Mouse (Mus musculus): Measurements from ENCODE around the gene Dll1. TPM values are rescaled to one million over a fixed set of nuclear protein-coding genes. Genes with fewer than 3 reads are reported as not detected.

Gene Dll1
- polyA plus RNA-seq, 1 experiment from 2014 or later = 59.6 TPM

- Histone ChIP-seq H3K27me3 (ENCODE audit: control insufficient read depth, insufficient read depth, low read length) (0 out of 2 replicates have a peak, but pooled peaks cover 3% of the 10 kb centered on the region), H3K9me3 (ENCODE audit: control insufficient read depth, low read length) (no peaks in the 10 kb centered on the region), H3K4me3 (ENCODE audit: low read depth, low read length) (no peak overlapping the region), H3K36me3 (ENCODE audit: control insufficient read depth, insufficient read depth, low read length) (no peaks in the 10 kb centered on the region), H3K4me1 (replicated peaks; ENCODE audit: control insufficient read depth, insufficient read depth, low read length) (no peaks in the 10 kb centered on the region), H3K27ac (ENCODE audit: low read depth, low read length) (no peak overlapping the region), H3K4me2 (replicated peaks; ENCODE audit: low read depth, low read length) (no peak overlapping the region), H3K9ac (ENCODE audit: low read depth, low read length) (no peak overlapping the region)
- 94% methylated on average over 5 of the region's 5 CpGs for WGBS
- DNase-seq (ENCODE audit: low spot score) (no peak), ATAC-seq (ENCODE audit: low FRiP score) (no peak)
Observed at GRCm38 (mm10) chr17:15356526-15356925, 20.1 kb downstream of the Dll1 start.

GRCm38 (mm10) chr17:15355072-15355471 is 21.6 kb downstream of the Dll1 start:
- no peak for ATAC-seq (ENCODE audit: low FRiP score)
- 0 out of 2 replicates have a peak, but pooled peaks cover 3% of the 10 kb centered on the region for H3K27me3 ChIP-seq (ENCODE audit: control insufficient read depth, insufficient read depth, low read length)
- no peaks in the 10 kb centered on the region for H3K9me3 ChIP-seq (ENCODE audit: control insufficient read depth, low read length)
- H3K36me3 ChIP-seq (ENCODE audit: control insufficient read depth, insufficient read depth, low read length) = no peaks in the 10 kb centered on the region
- WGBS = 86% methylated on average over 3 of the region's 3 CpGs
- no peak overlapping the region for H3K27ac ChIP-seq (ENCODE audit: low read depth, low read length)
- DNase-seq (ENCODE audit: low spot score) = no peak
- no peak overlapping the region for H3K9ac ChIP-seq (ENCODE audit: low read depth, low read length)
- H3K4me3 ChIP-seq (ENCODE audit: low read depth, low read length) = no peak overlapping the region
- no peaks in the 10 kb centered on the region for H3K4me1 ChIP-seq (replicated peaks; ENCODE audit: control insufficient read depth, insufficient read depth, low read length)
- no peak overlapping the region for H3K4me2 ChIP-seq (replicated peaks; ENCODE audit: low read depth, low read length)

- no peaks in the 10 kb centered on the region for H3K9me3 ChIP-seq (ENCODE audit: control insufficient read depth, low read length)
- DNase-seq (ENCODE audit: low spot score) (no peak), ATAC-seq (ENCODE audit: low FRiP score) (no peak)
- H3K9ac ChIP-seq (ENCODE audit: low read depth, low read length) = no peak overlapping the region
- 0 out of 2 replicates have a peak, but pooled peaks cover 3% of the 10 kb centered on the region for H3K27me3 ChIP-seq (ENCODE audit: control insufficient read depth, insufficient read depth, low read length)
- H3K4me3 ChIP-seq (ENCODE audit: low read depth, low read length) = no peak overlapping the region
- H3K36me3 ChIP-seq (ENCODE audit: control insufficient read depth, insufficient read depth, low read length) = no peaks in the 10 kb centered on the region
- no peak overlapping the region for H3K4me2 ChIP-seq (replicated peaks; ENCODE audit: low read depth, low read length)
- no peaks in the 10 kb centered on the region for H3K4me1 ChIP-seq (replicated peaks; ENCODE audit: control insufficient read depth, insufficient read depth, low read length)
- 88% methylated on average over 2 of the region's 2 CpGs for WGBS
- H3K27ac ChIP-seq (ENCODE audit: low read depth, low read length) = no peak overlapping the region
Observed at GRCm38 (mm10) chr17:15354006-15354405, 22.7 kb downstream of the Dll1 start.

GRCm38 (mm10) chr17:15352869-15353610 is 23.6 kb downstream of the Dll1 start:
- no peak overlapping the region for H3K4me3 ChIP-seq (ENCODE audit: low read depth, low read length)
- H3K9ac ChIP-seq (ENCODE audit: low read depth, low read length) = no peak overlapping the region
- DNase-seq (ENCODE audit: low spot score) (no peak), ATAC-seq (ENCODE audit: low FRiP score) (no peak)
- H3K4me2 ChIP-seq (replicated peaks; ENCODE audit: low read depth, low read length) = no peak overlapping the region
- no peaks in the 10 kb centered on the region for H3K36me3 ChIP-seq (ENCODE audit: control insufficient read depth, insufficient read depth, low read length)
- no peak overlapping the region for H3K27ac ChIP-seq (ENCODE audit: low read depth, low read length)
- H3K27me3 ChIP-seq (ENCODE audit: control insufficient read depth, insufficient read depth, low read length) = 0 out of 2 replicates have a peak, but pooled peaks cover 3% of the 10 kb centered on the region
- H3K4me1 ChIP-seq (replicated peaks; ENCODE audit: control insufficient read depth, insufficient read depth, low read length) = no peaks in the 10 kb centered on the region
- 72% methylated on average over 10 of the region's 10 CpGs for WGBS
- H3K9me3 ChIP-seq (ENCODE audit: control insufficient read depth, low read length) = no peaks in the 10 kb centered on the region

GRCm38 (mm10) chr17:15350152-15350551 is 26.5 kb downstream of the Dll1 start:
- 81% methylated on average over 2 of the region's 2 CpGs for WGBS

GRCm38 (mm10) chr17:15343071-15343822 is 33.4 kb downstream of the Dll1 start:
- WGBS = 28% methylated on average over 14 of the region's 14 CpGs
- DNase-seq (ENCODE audit: low spot score) = peak; percentile 77
- Histone ChIP-seq H3K4me2 (replicated peaks; ENCODE audit: low read depth, low read length) (peak overlapping the region; percentile 23), H3K27ac (ENCODE audit: low read depth, low read length) (peak overlapping the region; percentile 51; the same call in 1 of the 2 replicates), H3K4me3 (ENCODE audit: low read depth, low read length) (no peak overlapping the region), H3K27me3 (ENCODE audit: control insufficient read depth, insufficient read depth, low read length) (no peaks in the 10 kb centered on the region), H3K9ac (ENCODE audit: low read depth, low read length) (no peak overlapping the region), H3K9me3 (ENCODE audit: control insufficient read depth, low read length) (no peaks in the 10 kb centered on the region), H3K4me1 (replicated peaks; ENCODE audit: control insufficient read depth, insufficient read depth, low read length) (peaks cover 5% of the 10 kb centered on the region; the same call in 1 of the 2 replicates), H3K36me3 (ENCODE audit: control insufficient read depth, insufficient read depth, low read length) (no peaks in the 10 kb centered on the region)
- peak; percentile 96 for ATAC-seq (ENCODE audit: low FRiP score)

More at GRCm38 (mm10) chr17:15350152-15350551, 26.5 kb downstream of the Dll1 start:
- H3K27ac ChIP-seq (ENCODE audit: low read depth, low read length) = no peak overlapping the region
- H3K9ac ChIP-seq (ENCODE audit: low read depth, low read length) = no peak overlapping the region
- H3K27me3 ChIP-seq (ENCODE audit: control insufficient read depth, insufficient read depth, low read length) = 0 out of 2 replicates have a peak, but pooled peaks cover 3% of the 10 kb centered on the region
- no peaks in the 10 kb centered on the region for H3K9me3 ChIP-seq (ENCODE audit: control insufficient read depth, low read length)
- no peak overlapping the region for H3K4me3 ChIP-seq (ENCODE audit: low read depth, low read length)
- no peak overlapping the region for H3K4me2 ChIP-seq (replicated peaks; ENCODE audit: low read depth, low read length)
- no peaks in the 10 kb centered on the region for H3K36me3 ChIP-seq (ENCODE audit: control insufficient read depth, insufficient read depth, low read length)
- no peak for ATAC-seq (ENCODE audit: low FRiP score)
- H3K4me1 ChIP-seq (replicated peaks; ENCODE audit: control insufficient read depth, insufficient read depth, low read length) = no peaks in the 10 kb centered on the region
- DNase-seq (ENCODE audit: low spot score) = no peak

- Histone ChIP-seq H3K27ac (ENCODE audit: low read depth, low read length) (no peak overlapping the region), H3K27me3 (ENCODE audit: control insufficient read depth, insufficient read depth, low read length) (no peaks in the 10 kb centered on the region), H3K4me1 (replicated peaks; ENCODE audit: control insufficient read depth, insufficient read depth, low read length) (no peaks in the 10 kb centered on the region), H3K36me3 (ENCODE audit: control insufficient read depth, insufficient read depth, low read length) (no peaks in the 10 kb centered on the region), H3K9me3 (ENCODE audit: control insufficient read depth, low read length) (no peaks in the 10 kb centered on the region), H3K4me3 (ENCODE audit: low read depth, low read length) (no peak overlapping the region), H3K4me2 (replicated peaks; ENCODE audit: low read depth, low read length) (no peak overlapping the region), H3K9ac (ENCODE audit: low read depth, low read length) (no peak overlapping the region)
- ATAC-seq (ENCODE audit: low FRiP score) (no peak), DNase-seq (ENCODE audit: low spot score) (no peak)
- WGBS = 93% methylated on average over 1 of the region's 1 CpGs
Observed at GRCm38 (mm10) chr17:15337906-15338305, 38.8 kb downstream of the Dll1 start.

GRCm38 (mm10) chr17:15329740-15330318 is 46.8 kb downstream of the Dll1 start:
- Histone ChIP-seq H3K9ac (ENCODE audit: low read depth, low read length) (no peak overlapping the region), H3K4me2 (replicated peaks; ENCODE audit: low read depth, low read length) (no peak overlapping the region), H3K4me3 (ENCODE audit: low read depth, low read length) (no peak overlapping the region), H3K36me3 (ENCODE audit: control insufficient read depth, insufficient read depth, low read length) (no peaks in the 10 kb centered on the region), H3K27ac (ENCODE audit: low read depth, low read length) (no peak overlapping the region), H3K4me1 (replicated peaks; ENCODE audit: control insufficient read depth, insufficient read depth, low read length) (no peaks in the 10 kb centered on the region), H3K27me3 (ENCODE audit: control insufficient read depth, insufficient read depth, low read length) (no peaks in the 10 kb centered on the region), H3K9me3 (ENCODE audit: control insufficient read depth, low read length) (no peaks in the 10 kb centered on the region)
- WGBS = 62% methylated on average over 10 of the region's 10 CpGs
- DNase-seq (ENCODE audit: low spot score) (no peak), ATAC-seq (ENCODE audit: low FRiP score) (no peak)
